Mouse (Mus musculus) hindbrain, embryonic 16.5 days (tissue): ENCODE results near the gene Rere. TPM values are rescaled to one million over a fixed set of nuclear protein-coding genes. Genes with fewer than 3 reads are reported as not detected.
A peak's percentile ranks its signal among the peaks of the same experiment; 100 is the strongest.
"Not testable (repeated sequence)": the region's sequence is repeated elsewhere in the genome, so short reads cannot be mapped to it uniquely, and the experiment has no call there.

Experiments
- ATAC-seq: fragments of 200-750 bp; cut with Nextera tagmentation; 2 replicates; pipeline ENCODE4 v1.8.0; 2017; ENCODE audit warnings: moderate TSS enrichment, moderate library complexity
- H3K27ac ChIP-seq: fragments of 300-500 bp; sonication (generic); 2 replicates; pipeline ENCODE4 v1.5.1; 2014; ENCODE audit warnings: low read depth, mild to moderate bottlenecking, control low read depth, low read length, moderate library complexity
- H3K27me3 ChIP-seq: fragments of 300-500 bp; sonication (generic); replicated peaks from 2 replicates; pipeline ENCODE4 v1.6.1; 2014; ENCODE audit warnings: low read length; ENCODE audit not compliant: control insufficient read depth, insufficient read depth
- H3K36me3 ChIP-seq: fragments of 300-500 bp; sonication (generic); 2 replicates; pipeline ENCODE4 v1.6.1; 2014; ENCODE audit warnings: mild to moderate bottlenecking, low read length, moderate library complexity, mixed read lengths; ENCODE audit not compliant: control insufficient read depth, insufficient read depth
- H3K4me1 ChIP-seq: fragments of 300-500 bp; sonication (generic); 2 replicates; pipeline ENCODE4 v1.6.1; 2014; ENCODE audit warnings: low read depth, low read length; ENCODE audit not compliant: control insufficient read depth, insufficient read depth
- H3K4me2 ChIP-seq: fragments of 300-500 bp; sonication (generic); 2 replicates; pipeline ENCODE4 v1.6.1; 2014; ENCODE audit warnings: mild to moderate bottlenecking, low read length, control low read depth, moderate library complexity
- H3K4me3 ChIP-seq: fragments of 300-500 bp; sonication (generic); 2 replicates; pipeline ENCODE4 v1.5.1; 2014; ENCODE audit warnings: mild to moderate bottlenecking, low read length, control low read depth, moderate library complexity
- H3K9ac ChIP-seq: fragments of 300-500 bp; sonication (generic); 2 replicates; pipeline ENCODE4 v1.6.1; 2014; ENCODE audit warnings: low read depth, mild to moderate bottlenecking, control low read depth, low read length, moderate library complexity
- H3K9me3 ChIP-seq: fragments of 300-500 bp; sonication (generic); 2 replicates; pipeline ENCODE4 v1.6.1; 2014; ENCODE audit warnings: mild to moderate bottlenecking, low read length, moderate library complexity; ENCODE audit not compliant: control insufficient read depth
- WGBS: fragments of 180-500 bp; shearing (Covaris S2); extraction: QIAGEN DNeasy Blood & Tissue Kit; methylation state at CpG from one replicate; pipeline ENCODE4 v1.1.7; 2014; 5-methylcytosine and 5-hydroxymethylcytosine counted together
- polyA plus RNA-seq: library from polyadenylated mRNA; unstranded; fragments of >200 nt; fragmentation: Nextera tagmentation; extraction: Ambion mirVana; gene quantifications from 2 replicates; pipeline ENCODE4 v1.2.1, GENCODE M21; 2015

Rere gene
- polyA plus RNA-seq, 1 experiment from 2014 or later, result 25.4 TPM

DNA sequence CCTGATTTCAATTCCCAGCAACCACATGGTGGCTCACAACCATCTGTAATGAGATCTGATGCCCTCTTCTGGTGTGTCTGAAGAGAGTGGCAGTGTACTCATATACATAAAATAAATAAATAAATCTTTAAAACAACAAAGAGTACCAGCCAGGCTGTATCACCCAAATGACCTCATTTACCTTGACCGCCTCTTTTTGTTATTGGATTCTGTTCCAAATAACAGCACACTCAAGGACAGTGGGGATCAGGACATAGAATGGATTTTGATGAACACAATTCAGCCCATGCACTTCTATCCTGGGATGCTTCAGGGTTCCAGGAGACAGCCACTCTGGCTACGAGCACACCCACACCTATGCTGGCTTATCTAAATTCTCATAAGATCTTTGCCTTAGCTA, 319.1 kb downstream of the Rere start:
- not testable (repeated sequence) for H3K36me3 ChIP-seq, H3K4me3 ChIP-seq, H3K27ac ChIP-seq, H3K27me3 ChIP-seq, H3K4me2 ChIP-seq, H3K9me3 ChIP-seq, H3K9ac ChIP-seq, ATAC-seq
- peaks cover 24% of the 10 kb centered on the region for H3K4me1 ChIP-seq
- WGBS, result 92% methylated on average over 2 of the region's 2 CpGs

DNA sequence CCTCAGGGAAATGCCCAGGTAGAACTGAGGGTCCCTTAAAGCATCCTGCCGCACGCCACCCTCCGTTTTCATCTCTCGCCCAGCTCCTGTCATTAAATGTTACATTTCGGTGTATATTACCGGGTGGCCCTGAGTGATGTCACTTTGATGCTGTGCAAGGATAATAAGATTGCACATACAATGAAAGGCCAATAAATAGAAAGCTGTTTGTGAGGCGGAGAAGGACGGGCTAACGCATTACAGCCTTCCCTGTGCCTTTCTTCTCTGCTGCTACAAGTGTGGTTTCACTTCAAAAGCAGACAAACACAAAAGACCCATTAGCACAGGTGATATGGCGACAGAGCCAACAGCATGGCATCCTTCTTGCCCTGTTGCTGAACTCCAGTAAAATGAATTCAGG, 320.0 kb downstream of the Rere start:
- H3K4me1 ChIP-seq, result peaks cover 34% of the 10 kb centered on the region
- H3K36me3 ChIP-seq, result no peaks in the 10 kb centered on the region
- H3K4me3 ChIP-seq, result no peak overlapping the region
- no peak for ATAC-seq
- peak overlapping the region; percentile 14; the same call in 1 of the 2 replicates for H3K27ac ChIP-seq
- H3K4me2 ChIP-seq, result no peak overlapping the region
- no peak overlapping the region for H3K9ac ChIP-seq
- H3K27me3 ChIP-seq, result no peaks in the 10 kb centered on the region
- H3K9me3 ChIP-seq, result no peaks in the 10 kb centered on the region
- 74% methylated on average over 10 of the region's 10 CpGs for WGBS

DNA sequence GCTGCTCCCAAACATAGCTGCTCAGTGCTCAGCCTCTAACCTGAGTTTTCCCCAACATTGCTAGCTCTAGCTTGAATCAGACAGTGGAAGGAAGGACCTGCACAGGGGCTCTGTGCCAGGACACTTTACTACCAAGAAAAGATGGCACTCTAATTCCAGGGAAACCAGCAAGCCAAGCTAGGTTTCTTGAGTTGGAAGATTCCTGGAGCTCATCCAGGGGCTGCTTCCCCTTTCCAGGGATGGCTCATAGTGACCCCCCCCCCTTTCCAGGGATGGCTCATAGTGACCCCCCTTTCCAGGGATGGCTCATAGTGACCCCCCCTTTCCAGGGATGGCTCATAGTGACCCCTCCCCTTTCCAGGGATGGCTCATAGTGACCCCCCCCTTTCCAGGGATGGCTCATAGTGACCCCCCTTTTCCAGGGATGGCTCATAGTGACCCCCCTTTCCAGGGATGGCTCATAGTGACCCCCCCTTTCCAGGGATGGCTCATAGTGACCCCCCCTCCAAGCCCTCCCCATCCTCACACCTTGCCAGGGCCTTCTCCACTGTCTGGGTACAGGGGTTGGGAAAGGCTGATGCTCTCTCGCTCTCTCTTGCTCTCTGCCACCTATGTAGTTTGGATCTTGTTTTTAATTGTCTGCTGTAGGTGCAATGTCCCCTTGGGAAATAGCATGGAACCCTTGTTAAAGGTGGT, 322.1 kb downstream of the Rere start:
- H3K4me3 ChIP-seq, result no peak overlapping the region
- no peak overlapping the region for H3K4me2 ChIP-seq
- H3K27ac ChIP-seq, result no peak overlapping the region
- WGBS, result 95% methylated on average over 1 of the region's 1 CpGs
- no peaks in the 10 kb centered on the region for H3K9me3 ChIP-seq
- ATAC-seq, result no peak
- H3K36me3 ChIP-seq, result no peaks in the 10 kb centered on the region
- no peak overlapping the region for H3K9ac ChIP-seq
- H3K4me1 ChIP-seq, result peaks cover 31% of the 10 kb centered on the region
- no peaks in the 10 kb centered on the region for H3K27me3 ChIP-seq

DNA sequence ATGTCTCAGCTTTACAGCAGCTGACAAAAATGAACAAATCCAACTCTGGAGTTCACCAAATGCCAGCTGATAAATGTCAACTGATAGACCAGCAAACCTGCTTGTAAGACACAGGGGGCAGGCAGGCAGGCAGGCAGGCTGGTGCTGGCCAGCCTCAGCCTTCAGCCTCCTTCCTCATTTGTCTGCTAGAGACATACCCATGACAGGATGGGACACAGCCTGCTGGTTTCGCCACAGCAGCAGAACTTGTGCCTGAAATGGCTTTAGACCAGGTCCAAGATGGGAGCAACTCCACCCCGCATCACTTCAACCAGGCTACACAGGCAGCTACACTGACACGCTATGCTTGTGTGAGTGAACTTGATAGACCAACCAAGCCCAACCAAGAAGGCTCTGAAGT, 324.4 kb downstream of the Rere start:
- Histone ChIP-seq H3K9ac (no peak overlapping the region), H3K36me3 (no peaks in the 10 kb centered on the region), H3K27me3 (no peaks in the 10 kb centered on the region), H3K9me3 (no peaks in the 10 kb centered on the region), H3K4me1 (peaks cover 23% of the 10 kb centered on the region), H3K4me2 (no peak overlapping the region), H3K4me3 (no peak overlapping the region), H3K27ac (peak overlapping the region; percentile 84)
- ATAC-seq, result no peak
- 86% methylated on average over 3 of the region's 3 CpGs for WGBS

DNA sequence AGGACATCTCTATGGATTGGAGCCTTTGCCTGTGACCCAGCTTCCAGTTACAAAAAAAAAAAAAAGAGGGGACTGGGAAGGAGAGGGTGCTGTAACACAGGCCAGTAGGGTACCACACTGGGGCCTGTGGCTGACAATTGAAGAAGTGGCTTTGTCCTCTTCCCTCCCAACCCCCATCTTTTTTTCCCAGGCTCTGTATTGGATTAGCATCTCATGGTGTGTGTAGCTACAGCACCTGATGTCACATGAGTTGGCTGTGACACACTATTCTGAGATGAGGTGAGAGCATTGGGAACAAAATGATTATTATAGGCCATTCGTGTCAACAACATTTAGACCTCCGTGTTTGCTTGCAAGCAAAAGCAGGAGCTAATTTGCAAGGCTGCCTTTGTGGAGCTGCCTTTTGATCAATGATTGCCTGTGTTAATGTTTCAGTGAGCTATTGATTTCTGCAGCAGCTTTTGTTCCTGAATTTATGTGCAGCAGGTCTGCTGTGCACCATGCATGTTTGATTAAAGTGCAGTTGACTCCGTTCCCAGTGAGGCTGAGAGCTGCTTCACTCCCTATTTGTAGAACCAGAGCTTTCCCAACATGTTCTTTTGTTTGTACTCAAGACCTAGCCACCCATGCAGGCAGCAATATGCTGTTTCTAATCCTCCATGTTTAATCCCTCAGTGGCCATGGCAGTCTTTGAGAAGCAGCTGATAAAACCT, 325.2 kb downstream of the Rere start:
- Histone ChIP-seq H3K27me3 (no peaks in the 10 kb centered on the region), H3K36me3 (no peaks in the 10 kb centered on the region), H3K4me1 (peaks cover 21% of the 10 kb centered on the region), H3K9ac (peak overlapping the region; percentile 30; the same call in 1 of the 2 replicates), H3K4me3 (no peak overlapping the region), H3K4me2 (no peak overlapping the region), H3K27ac (peak overlapping the region; percentile 84), H3K9me3 (no peaks in the 10 kb centered on the region)
- WGBS, result 13% methylated on average over 3 of the region's 3 CpGs
- ATAC-seq, result peak; percentile 70

DNA sequence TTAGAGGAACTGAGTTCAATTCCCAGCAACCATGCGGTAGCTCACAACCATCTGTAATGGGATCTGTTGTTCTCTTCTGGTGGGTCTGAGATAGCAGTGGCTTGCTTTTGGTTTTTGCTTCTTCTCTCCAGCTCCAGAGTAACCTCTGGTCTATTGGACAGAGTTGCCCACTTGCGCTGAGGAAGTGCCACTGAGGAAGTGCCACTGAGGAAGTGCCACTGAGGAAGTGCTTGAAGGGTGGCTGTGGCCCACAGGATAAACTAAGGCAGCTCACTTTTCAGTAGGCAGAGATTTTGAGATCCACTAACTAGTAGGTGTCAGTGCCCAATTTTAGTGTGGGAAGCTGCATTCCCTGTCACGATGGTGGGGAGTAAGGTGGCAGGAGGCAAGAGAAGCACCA, 327.2 kb downstream of the Rere start:
- Histone ChIP-seq H3K9ac (no peak overlapping the region), H3K27ac (no peak overlapping the region), H3K36me3 (peaks cover 14% of the 10 kb centered on the region), H3K27me3 (no peaks in the 10 kb centered on the region), H3K9me3 (no peaks in the 10 kb centered on the region), H3K4me2 (no peak overlapping the region), H3K4me3 (no peak overlapping the region), H3K4me1 (peaks cover 21% of the 10 kb centered on the region)
- WGBS, result 100% methylated on average over 3 of the region's 3 CpGs
- no peak for ATAC-seq

DNA sequence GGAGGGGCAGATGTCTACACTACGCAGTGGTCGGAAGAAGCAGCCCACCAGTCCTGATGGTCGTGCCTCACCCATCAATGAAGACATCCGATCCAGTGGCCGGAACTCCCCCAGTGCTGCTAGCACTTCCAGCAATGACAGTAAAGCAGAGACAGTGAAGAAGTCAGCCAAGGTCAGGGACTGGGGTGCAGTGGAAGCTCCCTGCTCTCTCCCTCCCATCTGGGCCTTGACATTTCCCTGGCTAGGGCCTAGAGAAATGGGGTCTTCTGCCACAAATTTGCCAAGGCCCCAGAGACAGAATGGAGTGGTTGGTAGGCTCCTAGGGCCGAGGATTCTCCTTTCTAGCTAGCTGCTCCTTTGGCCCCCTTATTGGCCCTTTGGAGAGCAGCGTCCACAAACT, 332.3 kb downstream of the Rere start:
- WGBS, result 94% methylated on average over 7 of the region's 7 CpGs

DNA sequence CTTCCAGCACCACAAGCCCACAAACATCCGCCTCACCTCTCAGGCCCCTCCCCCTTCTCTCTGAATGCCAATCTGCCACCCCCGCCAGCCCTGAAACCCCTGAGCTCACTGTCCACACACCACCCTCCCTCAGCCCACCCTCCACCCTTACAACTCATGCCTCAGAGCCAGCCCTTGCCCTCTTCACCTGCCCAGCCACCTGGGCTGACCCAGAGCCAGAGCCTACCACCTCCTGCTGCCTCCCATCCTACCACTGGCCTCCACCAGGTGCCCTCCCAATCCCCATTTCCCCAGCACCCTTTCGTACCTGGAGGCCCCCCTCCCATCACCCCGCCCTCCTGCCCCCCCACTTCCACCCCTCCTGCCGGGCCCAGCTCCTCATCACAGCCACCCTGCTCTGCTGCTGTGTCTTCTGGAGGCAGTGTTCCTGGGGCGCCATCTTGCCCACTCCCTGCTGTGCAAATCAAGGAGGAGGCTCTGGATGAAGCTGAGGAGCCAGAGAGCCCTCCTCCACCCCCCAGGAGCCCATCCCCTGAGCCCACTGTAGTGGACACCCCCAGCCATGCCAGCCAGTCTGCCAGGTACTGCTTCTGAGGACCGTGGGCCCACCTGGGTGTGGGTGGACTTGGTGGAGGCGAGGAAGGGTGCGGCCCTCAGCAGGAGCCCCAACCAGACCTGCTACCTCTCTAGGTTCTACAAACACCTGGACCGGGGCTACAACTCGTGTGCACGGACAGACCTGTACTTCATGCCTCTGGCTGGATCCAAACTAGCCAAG, 334.0 kb downstream of the Rere start:
- Histone ChIP-seq H3K9me3 (no peaks in the 10 kb centered on the region), H3K4me2 (no peak overlapping the region), H3K4me1 (no peaks in the 10 kb centered on the region; the same call in 1 of the 2 replicates), H3K27me3 (no peaks in the 10 kb centered on the region), H3K4me3 (no peak overlapping the region), H3K9ac (no peak overlapping the region), H3K36me3 (peaks cover 70% of the 10 kb centered on the region), H3K27ac (peak overlapping the region; percentile 23; the same call in 1 of the 2 replicates)
- no peak for ATAC-seq
- 93% methylated on average over 12 of the region's 12 CpGs for WGBS

More for the DNA sequence above, 332.3 kb downstream of the Rere start:
- H3K4me3 ChIP-seq, result no peak overlapping the region
- H3K9me3 ChIP-seq, result no peaks in the 10 kb centered on the region
- peaks cover 60% of the 10 kb centered on the region for H3K36me3 ChIP-seq
- no peak for ATAC-seq
- no peak overlapping the region for H3K4me2 ChIP-seq
- H3K27me3 ChIP-seq, result no peaks in the 10 kb centered on the region
- no peaks in the 10 kb centered on the region; the same call in 1 of the 2 replicates for H3K4me1 ChIP-seq
- no peak overlapping the region for H3K9ac ChIP-seq
- H3K27ac ChIP-seq, result no peak overlapping the region

DNA sequence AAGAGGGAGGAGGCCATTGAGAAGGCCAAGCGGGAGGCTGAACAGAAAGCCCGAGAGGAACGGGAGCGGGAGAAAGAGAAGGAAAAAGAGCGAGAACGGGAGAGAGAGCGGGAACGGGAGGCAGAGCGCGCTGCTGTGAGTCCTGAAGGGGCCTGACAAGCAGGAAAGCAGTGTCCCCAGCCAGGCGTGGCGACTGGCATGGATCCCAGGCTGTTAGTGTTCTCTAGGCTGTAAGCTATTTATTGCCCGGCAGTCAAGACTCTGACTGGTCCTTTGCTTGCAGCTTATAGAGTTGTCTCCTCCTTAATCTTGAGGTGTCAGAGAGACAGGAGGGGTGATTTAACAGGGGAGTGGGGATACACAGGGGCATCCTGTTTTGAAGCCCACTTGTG, 334.6 kb downstream of the Rere start:
- H3K9ac ChIP-seq, result no peak overlapping the region
- H3K27me3 ChIP-seq, result no peaks in the 10 kb centered on the region
- no peaks in the 10 kb centered on the region; the same call in 1 of the 2 replicates for H3K4me1 ChIP-seq
- H3K36me3 ChIP-seq, result peaks cover 70% of the 10 kb centered on the region
- no peaks in the 10 kb centered on the region for H3K9me3 ChIP-seq
- 79% methylated on average over 13 of the region's 13 CpGs for WGBS
- ATAC-seq, result no peak
- H3K4me3 ChIP-seq, result no peak overlapping the region
- H3K4me2 ChIP-seq, result no peak overlapping the region
- peak overlapping the region; percentile 23; the same call in 1 of the 2 replicates for H3K27ac ChIP-seq
